Mouse (Mus musculus): ENCODE results near the gene Alcam. TPM values are rescaled to one million over a fixed set of nuclear protein-coding genes. Genes with fewer than 3 reads are reported as not detected.
A peak's percentile ranks its signal among the peaks of the same experiment; 100 is the strongest.

Gene Alcam
- total and polyA plus RNA-seq, 2 experiments from 2014 or later = 30.8 to 146 TPM

GRCm38 (mm10) chr16:52229930-52230329 lies 223.9 kb downstream of the Alcam start:
- H3K4me3 ChIP-seq (ENCODE audit: low read depth, low read length) = no peak overlapping the region
- 55% methylated on average over 2 of the region's 2 CpGs for WGBS
- H3K27me3 ChIP-seq (ENCODE audit: insufficient read depth, low read length) = no peaks in the 10 kb centered on the region
- H3K9ac ChIP-seq = no peak overlapping the region
- ATAC-seq = no peak
- H3K4me1 ChIP-seq (ENCODE audit: insufficient read depth) = no peaks in the 10 kb centered on the region
- no peak overlapping the region for H3K27ac ChIP-seq (ENCODE audit: low read depth, low read length)
- H3K4me2 ChIP-seq (ENCODE audit: low read depth) = no peak overlapping the region
- DNase-seq = no peak
- TF ChIP-seq CTCF (IDR thresholded peaks at IDR 0.05; ENCODE audit: low read depth) = no peak
- no peaks in the 10 kb centered on the region for H3K36me3 ChIP-seq (ENCODE audit: insufficient read depth)
- H3K9me3 ChIP-seq (ENCODE audit: low read length) = no peaks in the 10 kb centered on the region

GRCm38 (mm10) chr16:52229446-52229845 lies 224.4 kb downstream of the Alcam start:
- no peak overlapping the region for H3K27ac ChIP-seq (ENCODE audit: low read depth, low read length)
- no peaks in the 10 kb centered on the region for H3K36me3 ChIP-seq (ENCODE audit: insufficient read depth)
- no peaks in the 10 kb centered on the region for H3K27me3 ChIP-seq (ENCODE audit: insufficient read depth, low read length)
- ATAC-seq (no peak), DNase-seq (no peak)
- H3K4me1 ChIP-seq (ENCODE audit: insufficient read depth) = no peaks in the 10 kb centered on the region
- TF ChIP-seq CTCF (IDR thresholded peaks at IDR 0.05; ENCODE audit: low read depth) = no peak
- no peak overlapping the region for H3K4me3 ChIP-seq (ENCODE audit: low read depth, low read length)
- 65% methylated on average over 7 of the region's 7 CpGs for WGBS
- H3K9ac ChIP-seq = no peak overlapping the region
- H3K9me3 ChIP-seq (ENCODE audit: low read length) = no peaks in the 10 kb centered on the region
- no peak overlapping the region for H3K4me2 ChIP-seq (ENCODE audit: low read depth)

GRCm38 (mm10) chr16:52222896-52223295 lies 231.0 kb downstream of the Alcam start:
- WGBS = 89% methylated on average over 4 of the region's 4 CpGs
- no peaks in the 10 kb centered on the region for H3K27me3 ChIP-seq (ENCODE audit: insufficient read depth, low read length)

GRCm38 (mm10) chr16:52219069-52219468 lies 234.8 kb downstream of the Alcam start:
- WGBS = 16% methylated on average over 2 of the region's 2 CpGs
- Histone ChIP-seq H3K9ac (no peak overlapping the region), H3K4me3 (ENCODE audit: low read depth, low read length) (no peak overlapping the region), H3K4me2 (ENCODE audit: low read depth) (no peak overlapping the region), H3K4me1 (ENCODE audit: insufficient read depth) (no peaks in the 10 kb centered on the region), H3K27me3 (ENCODE audit: insufficient read depth, low read length) (no peaks in the 10 kb centered on the region), H3K36me3 (ENCODE audit: insufficient read depth) (no peaks in the 10 kb centered on the region), H3K27ac (ENCODE audit: low read depth, low read length) (no peak overlapping the region), H3K9me3 (ENCODE audit: low read length) (no peaks in the 10 kb centered on the region)
- peak; percentile 54 for TF ChIP-seq CTCF (IDR thresholded peaks at IDR 0.05; ENCODE audit: low read depth)
- DNase-seq (peak; percentile 18), ATAC-seq (no peak)

More at GRCm38 (mm10) chr16:52222896-52223295, 231.0 kb downstream of the Alcam start:
- TF ChIP-seq CTCF (IDR thresholded peaks at IDR 0.05; ENCODE audit: low read depth) = no peak
- no peak overlapping the region for H3K9ac ChIP-seq
- H3K36me3 ChIP-seq (ENCODE audit: insufficient read depth) = no peaks in the 10 kb centered on the region
- no peak for DNase-seq
- ATAC-seq = no peak
- H3K27ac ChIP-seq (ENCODE audit: low read depth, low read length) = no peak overlapping the region
- H3K4me2 ChIP-seq (ENCODE audit: low read depth) = no peak overlapping the region
- no peaks in the 10 kb centered on the region for H3K4me1 ChIP-seq (ENCODE audit: insufficient read depth)
- H3K9me3 ChIP-seq (ENCODE audit: low read length) = no peaks in the 10 kb centered on the region
- no peak overlapping the region for H3K4me3 ChIP-seq (ENCODE audit: low read depth, low read length)

- DNase-seq (no peak), ATAC-seq (no peak)
- WGBS = 71% methylated on average over 8 of the region's 8 CpGs
- no peak for TF ChIP-seq CTCF (IDR thresholded peaks at IDR 0.05; ENCODE audit: low read depth)
- Histone ChIP-seq H3K9ac (no peak overlapping the region), H3K27me3 (ENCODE audit: insufficient read depth, low read length) (no peaks in the 10 kb centered on the region), H3K4me3 (ENCODE audit: low read depth, low read length) (no peak overlapping the region), H3K9me3 (ENCODE audit: low read length) (no peaks in the 10 kb centered on the region), H3K4me1 (ENCODE audit: insufficient read depth) (no peaks in the 10 kb centered on the region), H3K27ac (ENCODE audit: low read depth, low read length) (no peak overlapping the region), H3K36me3 (ENCODE audit: insufficient read depth) (peaks cover 6% of the 10 kb centered on the region; the same call in 1 of the 2 replicates), H3K4me2 (ENCODE audit: low read depth) (no peak overlapping the region)
Observed at GRCm38 (mm10) chr16:52210844-52211606, 242.8 kb downstream of the Alcam start.

- no peak for TF ChIP-seq CTCF (IDR thresholded peaks at IDR 0.05; ENCODE audit: low read depth)
- ATAC-seq (no peak), DNase-seq (no peak)
- H3K4me3 ChIP-seq (ENCODE audit: low read depth, low read length) = no peak overlapping the region
- peaks cover 24% of the 10 kb centered on the region for H3K36me3 ChIP-seq (ENCODE audit: insufficient read depth)
- no peak overlapping the region for H3K9ac ChIP-seq
- H3K27ac ChIP-seq (ENCODE audit: low read depth, low read length) = no peak overlapping the region
- H3K27me3 ChIP-seq (ENCODE audit: insufficient read depth, low read length) = no peaks in the 10 kb centered on the region
- H3K4me1 ChIP-seq (ENCODE audit: insufficient read depth) = no peaks in the 10 kb centered on the region
- no peak overlapping the region for H3K4me2 ChIP-seq (ENCODE audit: low read depth)
- WGBS = 92% methylated on average over 7 of the region's 7 CpGs
- no peaks in the 10 kb centered on the region for H3K9me3 ChIP-seq (ENCODE audit: low read length)
Observed at GRCm38 (mm10) chr16:52200107-52200506, 253.8 kb downstream of the Alcam start.
